Mouse (Mus musculus): Measurements from ENCODE around the gene Agrn. TPM values are rescaled to one million over a fixed set of nuclear protein-coding genes. Genes with fewer than 3 reads are reported as not detected.

Gene Agrn
- total RNA-seq, 2 experiments from 2014 or later: 92.1 to 104 TPM

DNA sequence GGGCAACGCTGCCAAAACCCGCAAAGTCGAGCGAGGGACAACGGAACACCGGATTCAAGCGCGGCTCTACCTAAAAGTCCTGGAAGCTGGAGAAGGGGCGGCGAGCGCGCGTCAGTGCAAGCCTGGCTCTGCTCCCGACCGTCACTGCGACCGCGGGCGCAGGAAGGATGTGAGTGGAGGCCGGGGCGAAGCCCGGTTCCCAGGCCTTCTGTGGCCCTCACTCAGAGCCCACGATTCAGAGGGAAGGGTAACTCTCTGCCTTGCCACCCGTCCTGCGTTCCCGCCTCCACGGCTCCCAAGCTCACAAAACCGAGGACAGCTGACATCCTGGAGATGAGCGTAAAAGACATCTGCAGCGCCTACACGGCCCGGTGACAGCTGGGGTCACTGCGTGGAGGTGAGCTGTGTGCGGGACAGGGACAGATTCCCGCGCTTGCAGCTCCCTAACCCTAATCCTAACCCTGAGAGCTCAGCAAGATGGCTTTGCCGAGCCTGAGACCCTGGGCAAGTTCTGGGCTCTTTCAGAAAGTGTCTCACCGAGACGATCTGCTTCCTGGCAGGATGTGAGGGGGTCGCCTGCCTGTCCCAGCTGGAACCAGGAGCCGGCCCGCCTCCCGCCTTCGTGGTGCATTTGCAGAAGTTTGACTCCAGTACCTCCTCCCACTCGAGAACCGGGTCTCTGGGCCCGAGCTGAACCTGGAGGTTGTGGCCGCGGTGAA lies 6.3 kb upstream of the Agrn start:
- intact Hi-C loops (cut with DNase I): no loop called here
- peak; percentile 37 to 53 for DNase-seq

DNA sequence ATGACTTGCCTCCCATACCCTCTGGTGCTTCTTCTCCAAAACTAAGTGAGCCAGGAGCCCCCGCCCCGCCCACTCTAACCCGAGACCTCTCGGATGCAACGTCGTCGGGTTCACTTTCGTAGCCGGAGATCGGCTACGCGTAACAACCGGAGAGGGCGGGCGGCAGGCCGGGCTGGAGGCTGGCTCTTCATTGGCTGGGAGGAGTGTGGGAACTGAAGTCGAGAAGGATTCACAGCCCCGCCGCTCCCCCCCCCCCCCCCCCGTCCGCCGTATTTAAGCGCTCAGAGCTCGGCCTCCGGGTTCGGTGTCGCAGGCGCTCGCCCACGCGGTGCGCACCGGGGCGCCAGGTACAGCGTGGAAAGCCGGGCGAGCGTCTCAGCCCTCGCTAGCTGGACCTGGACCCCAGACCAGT lies 5.7 kb upstream of the Agrn start, which contains the start of gene AW011738:
TSS of gene AW011738 (plus strand) at position 304 of the 412 bp plus-strand sequence.
- intact Hi-C loops (cut with DNase I): no loop called here
- peak; percentile 78 to 84 for DNase-seq

DNA sequence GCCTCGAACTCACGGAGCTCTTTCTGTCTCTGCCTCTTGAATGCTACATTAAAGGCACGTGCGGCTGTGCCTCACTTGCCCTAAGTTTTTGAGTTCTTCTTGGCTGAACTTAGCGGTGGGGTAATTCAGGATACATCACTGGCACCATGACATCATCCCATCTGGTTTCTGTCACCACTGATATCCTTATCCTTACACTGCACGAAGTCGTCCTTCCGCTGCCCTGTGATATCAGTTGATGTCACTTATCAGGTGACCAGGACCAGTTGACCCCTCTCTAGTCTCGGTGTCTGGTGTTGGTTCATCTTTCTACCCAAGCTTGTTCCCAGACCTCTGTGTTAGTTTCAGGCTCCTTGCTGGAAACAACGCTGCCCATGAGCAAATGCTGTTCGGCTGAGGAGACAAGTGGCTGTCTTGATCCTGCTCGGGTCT lies 5.2 kb upstream of the Agrn start:
- intact Hi-C loops (cut with DNase I): no loop called here

DNA sequence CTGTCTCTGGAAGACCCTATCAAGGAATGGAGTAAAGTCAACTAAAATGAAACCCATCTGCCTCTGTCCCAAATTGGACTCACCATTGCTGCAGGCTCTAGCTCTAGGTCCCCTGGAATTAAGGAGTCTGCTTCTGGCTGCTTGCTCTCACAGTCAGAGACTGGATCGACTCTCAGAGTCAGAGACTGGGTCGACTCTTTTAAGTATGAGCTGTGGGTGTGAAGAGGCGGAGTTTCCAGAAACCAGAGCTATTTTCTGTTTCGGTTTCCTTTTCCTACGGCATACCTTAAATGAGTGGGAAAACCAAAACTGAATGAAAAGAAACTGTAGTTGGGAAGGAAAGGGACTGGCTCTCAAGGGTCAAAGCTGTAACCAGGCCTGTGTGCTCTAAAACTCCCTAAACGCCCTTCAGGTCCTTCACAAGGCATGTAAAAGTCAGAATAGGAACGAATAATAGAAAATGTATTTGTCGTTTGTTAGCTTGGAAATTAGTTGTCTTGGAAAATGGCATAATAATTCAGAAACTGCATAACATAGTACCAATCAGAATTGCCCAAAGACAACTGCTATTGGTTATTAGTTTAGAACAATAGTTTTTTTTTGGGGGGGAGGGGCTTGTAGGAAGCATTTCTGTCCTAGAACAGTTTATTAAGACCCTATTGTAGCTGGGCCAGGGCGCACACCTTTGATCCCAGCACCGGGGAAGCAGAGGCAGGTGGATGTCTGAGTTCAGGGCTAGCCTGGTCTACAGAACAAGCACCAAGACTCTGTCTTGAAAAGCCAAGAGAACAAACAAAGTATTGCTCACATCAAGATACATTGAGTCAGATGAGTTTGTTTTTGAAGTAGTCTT lies 3.6 kb upstream of the Agrn start, which contains the start of gene Isg15:
TSS of gene Isg15 (minus strand) at position 196 of the 853 bp plus-strand sequence.
- no peak for DNase-seq
- intact Hi-C loops (cut with DNase I): no loop called here

More for the DNA sequence above, 5.2 kb upstream of the Agrn start:
- peak; percentile 43 to 50 for DNase-seq

DNA sequence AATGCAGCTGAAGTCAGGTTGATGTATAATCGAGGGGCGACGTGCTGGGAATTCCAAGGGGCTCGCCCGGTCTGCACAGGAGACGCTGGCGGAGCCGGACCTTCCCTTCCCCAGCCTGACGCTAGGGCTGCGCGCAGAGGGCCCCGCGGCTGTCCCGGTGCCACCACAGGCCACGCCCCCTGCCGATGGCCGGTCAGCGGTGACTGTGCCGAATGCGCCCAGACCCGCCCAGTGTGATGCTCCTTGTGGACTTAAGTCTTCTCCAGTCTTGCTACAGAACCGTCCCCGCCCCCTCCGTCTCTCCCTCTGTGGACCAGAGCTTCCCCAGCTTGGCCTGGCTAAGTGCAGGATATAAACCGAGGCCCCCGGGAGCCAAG lies 529 bp upstream of the Agrn start:
- peak; percentile 93 to 95 for DNase-seq
- intact Hi-C loops (cut with DNase I): loop anchor here (5.0 kb wide), 1 partner anchor 86 kb away; no protein-coding TSS in a partner anchor

DNA sequence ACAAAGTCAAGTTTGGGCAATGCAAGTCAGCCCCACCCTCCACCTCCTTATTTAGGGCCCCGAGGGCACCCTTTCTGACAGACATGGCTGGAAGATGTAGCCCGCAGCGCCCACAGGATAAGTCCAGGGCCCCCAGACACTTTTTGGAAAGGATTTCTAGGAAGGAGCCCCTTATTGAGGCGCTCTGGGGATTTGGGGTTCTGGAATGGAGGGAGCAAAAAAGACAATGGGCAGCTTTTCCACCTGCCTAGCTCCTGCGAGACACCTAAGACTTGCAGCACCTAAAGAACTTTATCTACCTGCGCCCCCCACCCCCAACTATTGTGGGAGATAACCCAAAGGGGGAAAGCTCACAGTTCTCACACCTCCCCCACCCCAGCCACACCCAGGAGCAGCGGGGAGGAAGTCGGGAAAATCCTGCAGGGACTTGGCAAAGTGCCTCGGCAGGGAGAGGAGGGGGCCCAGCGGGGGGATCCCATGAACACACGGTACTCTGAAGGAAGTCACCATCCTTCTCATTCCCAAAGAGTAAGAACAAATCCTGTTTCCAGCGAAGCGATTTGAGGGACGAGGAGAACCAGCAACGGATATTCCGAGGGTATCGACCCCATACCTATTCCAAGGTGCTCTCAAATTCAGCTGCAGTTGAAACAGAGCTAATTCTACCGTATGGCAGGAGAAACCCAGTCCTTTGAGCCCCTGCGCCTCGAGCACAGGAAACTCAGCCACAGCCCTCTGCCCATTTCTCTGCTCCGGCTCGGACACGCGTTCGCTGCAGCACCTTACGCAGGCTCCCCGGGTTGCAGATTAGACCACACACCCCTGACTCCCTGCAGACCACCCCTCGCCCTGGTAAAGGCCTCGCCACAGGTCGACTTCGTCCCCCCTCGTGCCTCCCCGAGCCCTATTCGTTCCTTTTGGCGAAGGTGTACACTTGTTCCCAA lies 1.1 kb downstream of the Agrn start:
- DNase-seq: peak; percentile 79 to 82
- intact Hi-C loops (cut with DNase I): loop anchor here (5.0 kb wide), 1 partner anchor 84 kb away; no protein-coding TSS in a partner anchor

DNA sequence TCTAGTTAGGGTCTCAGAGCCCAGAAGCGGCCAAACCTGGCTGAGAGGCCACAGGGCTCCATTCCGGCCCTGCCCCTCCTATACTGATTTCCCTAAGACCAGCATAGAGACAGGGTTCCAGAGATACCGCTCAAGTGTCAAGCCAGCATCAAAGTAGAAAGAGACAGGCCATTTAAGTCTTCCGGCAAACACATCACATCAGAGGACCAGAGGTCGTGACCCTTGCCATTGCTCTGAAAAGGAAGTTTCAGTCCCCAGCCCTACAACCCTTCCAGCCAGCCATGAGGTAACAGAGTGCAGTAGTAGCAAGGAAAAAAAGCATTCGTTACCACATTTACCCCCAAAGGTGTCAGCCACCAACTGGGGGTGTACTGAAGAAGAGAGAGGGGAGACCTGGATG lies 2.9 kb downstream of the Agrn start:
- intact Hi-C loops (cut with DNase I): no loop called here
- no peak for DNase-seq

DNA sequence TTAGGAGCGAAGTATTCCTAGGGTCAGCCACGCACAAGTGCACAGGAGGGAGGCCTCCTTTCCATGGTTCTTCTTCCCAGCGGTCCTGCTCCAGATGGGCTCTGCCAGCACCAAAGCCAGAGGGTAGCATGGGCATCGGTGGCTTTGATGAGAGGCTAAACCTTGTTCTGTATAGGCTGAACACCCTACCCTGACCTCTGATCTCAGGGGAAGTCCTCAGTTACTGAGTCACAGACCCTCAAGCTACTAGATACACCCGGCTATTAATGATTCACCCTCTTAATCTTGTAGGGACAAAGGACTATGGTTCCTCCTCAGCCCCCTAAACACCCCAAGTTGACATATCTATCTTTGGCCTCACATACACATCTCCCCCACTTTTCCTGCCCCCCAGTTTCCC lies 3.4 kb downstream of the Agrn start:
- no peak for DNase-seq
- intact Hi-C loops (cut with DNase I): no loop called here

DNA sequence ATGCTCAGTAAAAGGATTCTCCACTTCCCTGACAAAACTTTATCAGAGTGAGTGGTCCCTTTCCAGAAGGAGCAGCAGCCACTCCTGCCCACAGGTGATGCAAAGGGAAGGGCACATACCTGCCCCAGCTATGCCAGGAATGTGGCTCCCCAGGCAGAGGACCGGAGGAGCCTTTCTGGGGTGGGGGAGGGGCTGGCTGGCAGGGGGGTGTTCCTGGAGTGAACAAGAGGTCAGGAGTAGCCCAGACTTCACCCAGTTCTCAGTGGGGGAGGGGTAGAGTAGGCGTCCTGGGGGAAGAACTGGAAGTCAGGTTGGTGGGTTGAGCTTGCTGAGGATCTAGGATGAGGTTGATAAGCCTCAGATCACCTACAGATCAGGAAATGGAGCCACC lies 4.1 kb downstream of the Agrn start:
- DNase-seq: no peak
- intact Hi-C loops (cut with DNase I): no loop called here

DNA sequence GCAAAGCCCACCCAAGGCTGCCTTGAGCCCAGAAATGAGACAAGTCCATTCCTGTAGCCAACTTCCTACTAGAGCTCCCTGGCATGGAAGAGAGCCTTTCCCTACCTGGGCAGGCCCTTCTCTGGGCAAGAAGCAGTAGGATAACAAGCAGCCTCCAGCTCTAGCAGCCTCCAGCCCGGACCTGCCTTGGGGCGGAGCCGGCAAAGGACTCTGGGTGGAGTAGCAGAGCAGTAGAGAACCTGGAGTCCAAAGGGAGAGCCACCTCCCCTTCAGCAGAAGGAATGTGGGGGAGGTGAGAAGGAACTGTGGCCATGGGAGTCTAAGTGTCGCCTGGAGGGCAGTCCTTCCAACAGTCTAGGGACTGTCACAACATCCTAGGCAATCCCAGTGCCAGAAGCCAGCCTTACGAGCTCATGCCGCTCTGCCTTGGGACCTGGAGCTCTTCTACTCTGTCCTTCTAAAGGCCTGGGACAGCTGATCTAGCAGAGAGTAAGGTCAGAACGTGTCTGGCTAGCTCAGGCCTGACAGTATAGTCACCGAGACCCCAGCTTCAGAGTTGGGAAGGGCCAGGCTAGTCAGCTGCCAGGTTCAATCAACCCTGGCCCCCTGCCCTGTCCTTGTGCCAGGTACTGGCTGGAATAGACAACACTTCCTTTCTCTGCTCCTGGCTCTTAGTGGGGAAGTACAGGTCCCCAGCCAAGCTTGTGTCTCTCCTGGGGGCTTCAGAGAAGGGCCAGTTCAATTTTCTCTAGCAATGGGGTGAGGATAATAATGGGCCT lies 4.7 kb downstream of the Agrn start:
- intact Hi-C loops (cut with DNase I): no loop called here
- DNase-seq: peak; percentile 60 to 62

DNA sequence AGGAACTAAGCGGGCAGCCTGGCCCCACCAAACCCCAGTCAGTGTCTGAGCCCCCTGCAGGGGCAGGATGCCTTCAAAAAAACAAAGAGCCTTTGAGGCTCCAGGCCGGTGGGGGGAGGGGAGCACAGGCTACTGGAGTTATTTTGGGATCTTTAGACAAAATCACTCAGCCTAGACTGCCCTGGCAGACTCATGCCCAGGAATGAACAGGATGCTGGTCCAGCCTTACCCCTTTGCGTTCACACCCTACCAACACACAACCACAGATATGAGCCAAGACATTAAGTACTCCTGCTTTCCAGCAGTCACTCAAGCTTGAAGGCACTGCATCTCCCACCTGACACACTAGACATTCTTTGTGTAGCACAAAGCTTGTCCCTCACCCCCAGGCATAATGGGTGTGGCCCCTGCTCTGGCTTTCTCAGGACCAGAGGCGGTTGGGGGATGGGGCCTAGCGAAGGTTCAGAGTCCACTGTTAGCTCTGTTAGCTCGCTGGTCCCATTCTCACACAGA lies 8.4 kb downstream of the Agrn start:
- peak in 1 of 2 experiments; percentile 42 for DNase-seq
- intact Hi-C loops (cut with DNase I): no loop called here

DNA sequence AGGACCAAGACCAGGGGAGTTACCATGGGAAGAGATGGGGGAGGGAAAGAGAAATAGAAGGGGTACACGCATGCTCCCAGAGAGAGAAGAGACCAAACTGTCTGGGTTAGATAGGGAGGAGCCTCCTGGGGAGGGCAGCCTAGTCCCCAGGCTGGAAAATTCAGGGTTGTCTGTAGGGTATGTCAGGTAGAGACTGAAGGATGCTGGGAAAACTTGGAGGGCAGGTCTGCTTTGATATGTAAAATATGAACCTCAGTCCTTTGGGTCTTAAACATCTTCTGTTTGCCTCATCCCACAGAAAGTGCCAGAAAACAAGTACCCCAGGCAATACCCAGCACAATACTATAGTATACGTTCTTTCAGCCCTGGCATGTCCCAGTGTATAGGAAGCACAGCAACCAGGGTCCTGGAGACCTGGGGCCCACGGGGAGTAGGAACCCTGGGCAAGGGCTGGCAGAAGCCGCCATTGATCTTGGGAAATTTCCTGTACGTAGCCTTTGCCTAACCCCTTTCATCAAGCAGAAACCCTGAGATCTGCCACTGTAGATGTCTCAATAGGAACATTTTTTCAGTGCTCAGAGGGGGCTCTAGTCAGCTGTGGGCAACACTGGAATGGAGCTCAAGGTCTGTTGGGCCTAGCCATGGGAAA lies 9.0 kb downstream of the Agrn start:
- intact Hi-C loops (cut with DNase I): no loop called here

DNA sequence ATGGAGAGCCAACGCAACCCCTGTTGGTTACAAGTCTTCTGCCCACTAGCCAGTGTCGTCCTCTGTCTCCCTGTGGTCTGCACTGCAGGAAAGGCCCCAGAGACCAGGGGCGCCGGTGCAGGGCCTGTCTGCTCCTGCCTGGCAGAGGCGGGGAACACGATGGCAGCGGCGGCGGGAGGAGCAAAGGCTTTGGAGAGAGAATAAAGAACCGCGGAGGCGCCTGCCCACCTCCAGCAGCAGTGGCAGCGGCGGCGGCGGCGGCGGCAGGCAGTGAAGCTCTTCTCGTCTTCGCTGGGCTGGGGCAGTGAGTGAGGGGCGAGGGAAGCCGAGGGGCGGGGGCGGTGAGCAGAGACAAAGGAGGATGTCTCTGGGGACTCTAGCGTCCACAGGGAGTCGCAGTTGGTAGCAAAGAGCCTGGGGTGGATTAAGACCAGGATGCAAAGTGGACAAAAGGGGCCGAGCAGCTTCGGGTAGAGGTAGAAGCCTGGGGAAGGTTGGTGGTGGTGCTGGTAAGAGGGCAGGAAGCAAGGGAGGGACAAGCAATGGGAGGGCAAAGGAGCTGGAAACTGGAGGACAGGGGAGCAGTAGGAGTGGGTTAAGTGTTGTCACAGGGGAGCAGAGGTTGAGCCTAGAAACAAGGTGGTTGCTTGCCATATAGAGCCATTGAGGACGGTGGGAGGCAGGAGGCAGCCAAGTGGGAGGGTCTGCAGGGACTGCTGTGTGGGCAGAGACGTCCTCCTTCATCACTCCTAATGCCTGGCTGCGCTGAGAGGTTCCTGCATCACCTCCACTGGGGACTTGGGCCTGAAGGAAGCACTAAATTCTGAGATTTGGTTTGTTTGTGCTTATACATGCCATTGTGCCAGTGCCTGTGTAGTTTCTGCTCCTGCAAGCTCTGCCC lies 11.1 kb downstream of the Agrn start:
- no peak for DNase-seq
- intact Hi-C loops (cut with DNase I): no loop called here

More for the DNA sequence above, 9.0 kb downstream of the Agrn start:
- DNase-seq: no peak

DNA sequence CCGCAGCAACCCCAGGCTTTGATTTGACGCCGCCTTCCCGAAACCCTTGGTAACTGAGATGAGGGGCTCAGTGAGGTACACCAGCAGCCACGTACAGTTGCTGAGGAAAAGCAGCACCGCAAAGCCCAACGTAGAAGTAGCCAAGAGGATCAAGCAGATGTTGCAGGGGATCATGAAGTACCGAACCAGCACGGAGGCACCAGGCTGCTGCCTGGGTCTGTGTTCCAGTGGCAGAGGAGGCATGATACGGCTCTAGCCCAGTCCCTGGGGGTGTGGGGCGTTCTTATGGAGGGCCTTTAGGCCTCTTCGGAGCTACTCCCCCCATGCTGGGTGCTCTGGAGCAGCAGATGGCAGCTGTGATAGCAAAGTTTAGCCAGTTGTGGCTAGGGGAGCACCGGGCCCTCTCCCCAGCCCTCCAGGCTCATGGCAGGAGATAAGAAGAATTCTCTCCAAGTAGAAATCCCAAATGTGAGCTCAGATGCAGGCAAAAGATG lies 11.8 kb downstream of the Agrn start:
- DNase-seq: no peak
- intact Hi-C loops (cut with DNase I): no loop called here

DNA sequence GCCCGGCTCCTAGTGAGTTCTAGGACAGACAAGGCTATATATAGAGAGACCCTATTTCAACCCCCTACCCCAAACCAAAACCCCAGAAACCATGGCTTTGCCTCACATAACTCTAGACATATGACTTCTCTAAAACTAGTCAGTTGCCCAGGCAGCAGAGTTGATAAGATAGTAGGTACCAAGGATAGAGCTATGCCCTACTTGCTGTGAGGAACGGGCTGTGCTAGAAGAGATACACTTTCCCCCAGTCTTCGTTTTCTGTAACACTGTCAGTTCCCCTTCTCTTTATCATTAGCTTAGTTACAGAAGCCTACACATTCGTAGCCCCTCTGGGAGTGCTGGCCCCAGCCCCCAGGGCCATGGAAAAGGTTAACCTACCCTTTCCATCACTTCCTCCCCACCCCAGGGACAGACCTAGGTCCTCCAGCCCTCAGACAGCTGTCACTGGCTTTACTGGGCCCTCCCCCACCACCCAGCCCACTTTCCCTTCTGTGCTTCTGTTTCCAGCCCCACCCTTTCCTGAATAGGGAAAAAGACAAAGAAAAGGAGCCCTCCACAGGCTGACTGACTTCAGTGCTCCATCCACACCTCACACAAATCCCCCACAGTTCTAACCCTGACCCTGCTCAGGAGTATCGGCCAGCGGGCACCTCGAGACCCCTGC lies 12.9 kb downstream of the Agrn start:
- intact Hi-C loops (cut with DNase I): loop anchor here (5.0 kb wide), 1 partner anchor 67 kb away; no protein-coding TSS in a partner anchor
- peak; percentile 27 to 32 for DNase-seq

DNA sequence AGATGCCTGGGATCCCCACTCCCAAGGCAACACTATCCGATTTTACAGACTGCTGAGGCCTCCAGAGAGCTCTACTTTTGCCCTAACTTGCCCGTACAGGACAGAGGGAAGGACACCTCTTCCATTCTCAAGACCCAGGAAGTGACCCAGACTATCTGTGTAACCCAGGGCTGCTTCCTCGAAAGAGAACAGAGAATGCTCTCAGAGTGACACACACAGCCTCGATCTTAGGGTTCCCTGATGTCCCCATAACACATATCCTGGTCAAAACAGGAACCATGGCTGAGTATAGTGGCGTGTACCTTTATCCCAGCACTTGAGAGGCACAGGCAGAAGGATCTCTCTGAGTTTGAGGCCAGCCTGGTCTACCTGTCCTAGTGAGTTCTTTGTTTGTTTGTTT lies 13.5 kb downstream of the Agrn start:
- DNase-seq: no peak
- intact Hi-C loops (cut with DNase I): loop anchor here (5.0 kb wide), 1 partner anchor 66 kb away; no protein-coding TSS in a partner anchor

DNA sequence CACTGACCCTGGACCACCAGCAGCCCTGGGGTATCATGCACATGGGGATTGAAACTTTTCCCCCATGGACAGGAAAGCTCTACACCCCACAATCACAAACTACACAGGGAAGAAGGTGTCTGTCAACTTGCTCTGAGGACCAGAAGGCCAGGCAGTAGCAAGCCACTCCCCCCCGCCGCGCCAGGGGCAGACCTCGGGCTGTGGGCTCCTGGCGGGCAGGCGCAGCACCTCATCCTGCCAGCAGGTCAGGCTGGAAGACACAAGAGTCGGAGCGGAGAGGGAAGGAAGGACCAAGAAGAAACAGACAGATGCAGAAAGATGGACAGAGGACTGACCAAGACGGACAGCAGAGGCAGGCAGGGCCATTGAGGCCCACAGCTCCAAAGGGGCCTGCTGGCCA lies 19.7 kb downstream of the Agrn start:
- no peak for DNase-seq
- intact Hi-C loops (cut with DNase I): no loop called here

Measured in heart, postnatal 10 days (tissue).